Mouse (Mus musculus) gastrocnemius, postnatal 36 days (tissue): ENCODE measurements around the gene Exoc7. TPM values are rescaled to one million over a fixed set of nuclear protein-coding genes. Genes with fewer than 3 reads are reported as not detected.

Experiments
- DNase-seq, 2 experiments: peaks; one replicate each; pipeline ENCODE4 v3.0.0; 2022
- intact Hi-C: fragments of 180-260 bp; cut with DNase I; formaldehyde crosslinking; loops from one replicate; pipeline ENCODE4 v1.15.1; 2025
- total RNA-seq, 2 experiments: library from RNA; stranded (reverse); gene quantifications; 2 replicates each; pipeline ENCODE4 v1.2.3; 2021

Gene Exoc7
- total RNA-seq, 2 experiments from 2014 or later, result 85.9 to 94.8 TPM

DNA sequence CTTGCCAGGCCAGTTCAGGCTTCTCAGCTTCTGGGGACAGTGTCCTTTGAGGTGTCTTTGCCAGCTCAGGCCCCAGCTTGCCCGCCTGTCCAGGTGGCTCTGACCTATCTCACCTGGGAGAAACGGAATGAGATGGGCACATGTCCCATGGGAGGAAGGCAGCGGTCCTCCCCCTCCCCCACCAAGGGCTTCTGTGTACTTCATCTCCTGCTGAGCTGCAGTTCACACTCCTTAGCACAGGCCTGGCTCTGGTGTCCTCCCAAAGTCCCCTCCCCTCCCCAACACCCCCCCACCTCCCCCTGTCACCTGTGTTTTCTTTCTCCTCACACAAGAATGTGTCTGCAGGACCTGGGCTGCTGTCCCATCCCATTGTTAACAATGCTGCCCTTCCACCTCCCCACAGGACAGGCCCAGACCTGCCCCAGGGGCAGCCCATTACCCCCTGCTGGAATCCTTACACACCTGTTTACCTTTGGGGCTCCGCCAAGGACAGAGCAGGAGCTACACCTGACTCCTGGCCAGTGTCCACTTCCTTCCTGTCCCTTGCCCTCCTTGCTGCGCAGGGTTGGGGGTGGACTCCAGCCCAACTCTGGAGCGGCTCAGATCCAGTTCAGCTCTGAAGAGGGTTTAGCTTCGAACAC lies 20.1 kb upstream of the Exoc7 start:
- no peak for DNase-seq
- intact Hi-C loops, result no loop called here

GRCm38 (mm10) chr11:116318719-116319659 lies 12.0 kb upstream of the Exoc7 start:
- DNase-seq, result peak; percentile 81 to 85
- intact Hi-C loops, result loop anchor here (1.0 to 5.0 kb wide), 3 partner anchors 50 to 218 kb away; no protein-coding TSS in a partner anchor

- DNase-seq, result no peak
- intact Hi-C loops, result no loop called here
Observed at GRCm38 (mm10) chr11:116312359-116312758, 5.3 kb upstream of the Exoc7 start.

GRCm38 (mm10) chr11:116311169-116311568 lies 4.1 kb upstream of the Exoc7 start:
- no peak for DNase-seq
- intact Hi-C loops, result no loop called here

GRCm38 (mm10) chr11:116309601-116310000 lies 2.6 kb upstream of the Exoc7 start:
- no peak for DNase-seq
- intact Hi-C loops, result no loop called here

GRCm38 (mm10) chr11:116307762-116308531 lies 914 bp upstream of the Exoc7 start:
- no peak for DNase-seq
- intact Hi-C loops, result no loop called here

DNA sequence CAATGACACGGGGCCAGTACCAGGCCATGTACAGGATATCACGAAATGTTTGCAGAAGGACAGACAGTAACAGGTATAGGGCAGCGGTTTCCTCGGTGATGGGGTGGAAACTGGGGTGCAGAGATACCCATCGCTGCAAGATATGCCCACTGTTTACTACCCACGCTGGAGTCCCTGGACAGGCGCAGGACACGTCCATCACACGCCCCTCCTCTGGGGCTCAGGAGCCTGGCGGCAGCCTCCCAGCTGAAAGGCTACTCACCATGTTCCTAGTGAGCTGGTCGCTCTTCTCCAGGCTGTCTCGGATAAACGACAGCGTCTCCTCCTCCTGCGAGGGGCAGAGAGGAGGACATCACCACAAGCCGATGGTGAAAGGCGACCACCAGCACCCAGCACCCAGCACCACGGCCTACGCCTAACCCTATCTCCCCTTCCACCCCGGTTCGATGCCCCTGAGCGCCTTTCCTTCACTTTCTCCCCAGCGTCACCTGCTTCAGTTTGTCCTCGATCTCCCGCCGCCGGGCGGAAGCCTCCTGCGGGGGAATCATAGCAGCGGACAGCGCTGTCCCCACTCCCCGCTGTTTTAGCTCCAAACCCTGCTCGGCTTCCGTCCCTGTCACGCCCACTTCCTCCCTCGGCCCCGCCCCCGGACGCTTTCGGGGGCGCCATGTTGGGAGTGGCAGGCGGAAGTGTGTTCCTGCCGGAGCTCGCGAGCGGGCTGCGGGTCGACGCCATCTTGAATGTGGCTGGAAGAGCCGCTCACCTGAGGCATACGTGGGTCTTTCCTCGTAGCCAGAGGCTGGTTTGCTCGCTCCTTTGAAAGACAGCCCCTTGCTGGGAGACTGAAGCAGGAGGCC lies 679 bp downstream of the Exoc7 start:
- intact Hi-C loops, result no loop called here
- DNase-seq, result peak; percentile 86 to 90

- intact Hi-C loops, result no loop called here
- no peak for DNase-seq
Observed at GRCm38 (mm10) chr11:116305423-116305822, 1.6 kb downstream of the Exoc7 start.

GRCm38 (mm10) chr11:116298621-116299020 lies 8.4 kb downstream of the Exoc7 start:
- DNase-seq, result peak in 1 of 2 experiments; percentile 2
- intact Hi-C loops, result no loop called here

GRCm38 (mm10) chr11:116298221-116298620 lies 8.8 kb downstream of the Exoc7 start:
- intact Hi-C loops, result no loop called here
- DNase-seq, result peak in 1 of 2 experiments; percentile 2

- no peak for DNase-seq
- intact Hi-C loops, result no loop called here
Observed at GRCm38 (mm10) chr11:116297017-116297416, 10.0 kb downstream of the Exoc7 start.

- intact Hi-C loops, result no loop called here
- no peak for DNase-seq
Observed at GRCm38 (mm10) chr11:116296191-116296734, 10.8 kb downstream of the Exoc7 start.

DNA sequence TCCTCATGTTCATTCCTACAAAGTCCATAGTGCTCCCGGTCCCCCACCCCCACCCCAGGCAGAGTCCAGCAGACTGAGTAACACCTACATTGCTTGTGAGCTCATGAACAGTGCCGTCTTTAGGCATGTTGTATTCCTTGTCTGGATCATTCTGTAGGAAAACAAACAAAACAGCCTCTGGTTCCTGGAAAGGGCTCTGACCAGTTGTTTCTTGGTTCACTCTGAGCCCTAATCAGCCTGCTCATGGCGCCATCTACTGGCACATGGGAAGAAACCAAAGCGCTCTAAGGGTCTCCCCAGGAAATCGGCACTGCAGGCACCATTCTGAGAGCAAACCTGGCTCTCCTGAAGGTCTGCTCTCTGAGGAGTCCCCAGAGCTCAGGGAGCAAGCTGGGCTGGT lies 12.7 kb downstream of the Exoc7 start:
- no peak for DNase-seq
- intact Hi-C loops, result no loop called here

- intact Hi-C loops, result loop anchor here (2.0 kb wide), 1 partner anchor 67 kb away; no protein-coding TSS in a partner anchor
- no peak for DNase-seq
Observed at GRCm38 (mm10) chr11:116293538-116294137, 13.4 kb downstream of the Exoc7 start.

DNA sequence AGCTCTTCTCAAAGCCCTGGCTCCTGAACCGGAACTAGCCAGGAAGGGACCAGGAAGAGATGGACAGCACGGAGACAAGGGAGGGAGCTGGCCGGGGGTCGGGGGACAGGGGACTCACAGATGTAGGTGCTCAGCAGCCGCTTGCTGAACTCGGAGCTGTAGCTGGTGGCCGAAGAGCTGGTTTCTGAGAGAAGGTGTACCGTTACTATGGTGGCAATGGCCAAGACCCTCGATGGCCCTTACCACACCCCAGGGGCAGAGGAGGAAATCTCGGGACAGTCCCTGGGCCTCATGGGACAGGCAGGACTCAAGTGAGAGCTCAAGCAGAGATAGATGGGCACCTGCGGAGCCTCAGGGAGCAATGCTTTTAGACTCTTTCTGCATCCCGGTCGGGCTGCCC lies 14.6 kb downstream of the Exoc7 start:
- DNase-seq, result peak in 1 of 2 experiments; percentile 1
- intact Hi-C loops, result loop anchor here (2.0 kb wide), 1 partner anchor 66 kb away; no protein-coding TSS in a partner anchor

- no peak for DNase-seq
- intact Hi-C loops, result no loop called here
Observed at GRCm38 (mm10) chr11:116290556-116290955, 16.5 kb downstream of the Exoc7 start.

DNA sequence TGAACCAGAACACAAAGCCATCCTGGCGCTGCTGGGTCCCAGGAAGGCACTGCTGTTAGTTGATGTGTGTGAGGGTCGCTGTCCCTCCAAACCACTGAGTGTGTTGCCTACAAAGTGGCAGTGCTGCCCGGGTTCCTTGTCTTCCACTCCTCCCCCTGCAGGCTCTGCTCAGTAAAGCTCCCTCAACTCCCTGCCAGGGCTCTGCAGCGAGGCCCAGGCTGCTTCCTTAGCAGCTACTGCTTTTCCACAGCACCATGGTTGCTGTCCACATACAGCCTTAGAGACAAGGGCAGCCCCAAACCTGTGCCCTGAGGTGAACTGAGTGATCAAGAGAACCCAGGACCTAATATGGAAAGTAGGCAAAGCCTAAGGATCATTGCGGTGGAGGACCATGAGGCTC lies 19.7 kb downstream of the Exoc7 start:
- no peak for DNase-seq
- intact Hi-C loops, result no loop called here

DNA sequence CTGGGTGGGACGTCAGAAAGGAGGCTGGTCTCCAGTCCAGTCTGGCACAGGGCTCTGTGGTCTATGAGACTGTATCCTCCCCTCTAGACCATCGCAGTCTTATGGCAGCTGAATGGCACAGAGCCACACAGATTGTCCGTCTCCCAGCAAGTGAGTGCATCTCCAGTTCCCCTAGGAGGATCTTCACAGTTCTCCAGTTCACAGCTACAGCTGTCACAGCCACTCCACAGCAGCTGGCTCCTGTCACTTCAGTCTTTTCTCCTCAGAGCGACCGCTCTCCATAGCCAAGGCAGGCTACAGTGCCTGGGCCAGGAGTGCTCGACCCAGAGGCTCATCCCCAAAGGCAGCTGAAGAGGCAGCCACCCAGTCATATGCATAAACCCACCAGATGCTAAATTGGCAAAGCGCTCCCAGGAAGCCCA lies 21.3 kb downstream of the Exoc7 start:
- no peak for DNase-seq
- intact Hi-C loops, result no loop called here

GRCm38 (mm10) chr11:116283982-116284381 lies 23.1 kb downstream of the Exoc7 start:
- intact Hi-C loops, result no loop called here
- no peak for DNase-seq
